Mouse (Mus musculus) skeletal muscle tissue, postnatal 0 days (tissue): ENCODE data around the gene Ggt5. TPM values are rescaled to one million over a fixed set of nuclear protein-coding genes. Genes with fewer than 3 reads are reported as not detected.

Source experiments
- polyA plus RNA-seq: library from polyadenylated mRNA; unstranded; fragments of >200 nt; fragmentation: Nextera tagmentation; extraction: Ambion mirVana; gene quantifications from 2 replicates; pipeline ENCODE4 v1.2.1, GENCODE M21; 2015

Ggt5 gene
- polyA plus RNA-seq: 7.3 and 9.4 TPM in 2 replicates

DNA sequence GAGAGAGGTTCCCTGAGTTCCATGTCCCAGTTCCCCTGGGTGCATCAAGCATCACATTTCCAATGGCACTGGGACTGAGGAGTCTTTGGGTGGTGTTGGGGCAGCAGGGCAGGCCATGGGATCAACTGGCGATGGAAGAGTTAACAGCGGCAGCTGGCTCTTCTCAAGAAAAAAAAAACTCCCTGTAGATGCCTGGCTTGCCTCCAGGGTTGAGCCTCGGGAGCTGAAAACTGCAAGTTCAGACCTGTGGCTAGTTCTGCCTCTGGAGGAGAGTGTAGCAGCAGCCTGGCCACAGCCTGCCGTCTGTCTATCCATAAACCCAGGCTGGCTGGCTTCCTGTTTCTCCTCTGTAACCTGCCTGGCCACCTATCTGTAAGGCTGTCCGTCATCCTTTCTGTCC lies at the start of gene Ggt5:
TSS of gene Ggt5 (plus strand) at position 212 of the 400 bp plus-strand sequence.

DNA sequence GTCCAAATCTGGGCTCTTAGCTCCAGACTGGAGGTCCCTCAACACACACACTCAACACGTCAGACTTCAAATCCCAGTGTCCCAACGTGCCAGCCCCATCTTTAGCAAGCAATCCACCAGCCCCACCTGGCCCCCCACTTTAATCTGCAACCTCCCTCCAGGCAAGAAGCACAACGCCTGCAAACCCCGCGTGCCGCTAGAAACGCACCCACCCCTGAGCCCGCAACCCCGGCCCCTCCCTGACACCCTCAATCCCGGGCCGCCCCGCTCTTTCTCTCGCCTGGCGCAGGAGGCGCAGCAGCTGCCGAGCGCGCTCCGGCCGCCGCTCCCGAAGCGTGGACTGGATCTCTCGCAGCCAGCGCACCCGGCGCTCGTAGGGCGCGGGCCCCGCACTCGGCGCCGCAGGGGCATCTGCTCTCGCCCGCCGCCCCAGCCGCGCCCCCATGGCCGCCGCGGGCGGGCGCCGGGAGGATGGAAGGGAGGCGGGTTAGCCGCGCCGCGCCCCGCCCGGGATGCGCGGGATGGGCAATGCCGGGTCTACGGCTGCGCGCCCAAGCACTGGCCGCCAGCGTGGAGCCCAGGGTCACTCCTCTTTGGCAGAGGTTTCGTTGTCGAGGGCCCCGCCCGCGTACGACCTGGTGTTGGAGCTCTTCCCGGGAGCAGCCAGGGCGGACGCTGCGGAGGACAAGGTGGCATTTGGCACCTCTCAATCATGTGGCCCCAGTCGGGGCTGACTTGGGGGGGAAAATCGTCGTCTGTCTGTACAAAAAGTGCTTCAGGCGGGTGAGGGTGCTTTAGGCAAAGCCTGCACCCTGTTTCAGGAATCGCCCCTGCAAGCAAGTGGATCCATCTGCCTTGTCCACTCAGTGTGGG lies 29.2 kb upstream of the Ggt5 start, which contains the start of gene Lrrc75b:
TSS of gene Lrrc75b (minus strand) at position 655 of the 873 bp plus-strand sequence.

DNA sequence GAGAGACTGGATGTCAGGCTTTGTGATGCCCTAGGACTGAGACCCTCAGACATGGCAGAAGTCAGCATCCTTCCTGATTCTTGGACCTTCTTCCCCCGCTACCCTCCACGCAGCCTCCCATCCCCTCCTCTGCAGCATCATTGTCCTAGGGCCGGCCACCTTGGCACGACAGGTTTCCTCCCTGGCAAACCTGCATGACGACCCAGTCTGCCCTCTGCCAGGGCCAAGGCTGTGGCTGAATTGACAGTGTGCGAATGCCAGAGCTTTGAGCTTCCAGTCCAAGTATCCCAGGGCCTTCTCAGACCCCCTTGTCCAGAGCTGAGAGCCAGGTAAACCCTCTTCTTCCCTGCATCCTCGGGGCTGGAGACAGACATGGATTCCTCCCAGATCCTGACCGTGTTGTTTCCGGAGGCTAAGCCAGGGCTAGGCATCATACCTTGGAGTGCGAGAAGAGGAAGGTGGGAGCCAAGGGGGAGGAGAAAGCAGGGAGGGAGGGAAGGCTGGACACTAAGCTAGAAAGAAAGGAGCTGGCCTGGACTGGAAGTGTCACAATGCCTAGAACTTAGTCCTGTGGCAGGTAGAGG lies 28.0 kb upstream of the Ggt5 start, which contains the start of gene Ggt1:
TSS of gene Ggt1 (plus strand) at position 534 of the 584 bp plus-strand sequence.

DNA sequence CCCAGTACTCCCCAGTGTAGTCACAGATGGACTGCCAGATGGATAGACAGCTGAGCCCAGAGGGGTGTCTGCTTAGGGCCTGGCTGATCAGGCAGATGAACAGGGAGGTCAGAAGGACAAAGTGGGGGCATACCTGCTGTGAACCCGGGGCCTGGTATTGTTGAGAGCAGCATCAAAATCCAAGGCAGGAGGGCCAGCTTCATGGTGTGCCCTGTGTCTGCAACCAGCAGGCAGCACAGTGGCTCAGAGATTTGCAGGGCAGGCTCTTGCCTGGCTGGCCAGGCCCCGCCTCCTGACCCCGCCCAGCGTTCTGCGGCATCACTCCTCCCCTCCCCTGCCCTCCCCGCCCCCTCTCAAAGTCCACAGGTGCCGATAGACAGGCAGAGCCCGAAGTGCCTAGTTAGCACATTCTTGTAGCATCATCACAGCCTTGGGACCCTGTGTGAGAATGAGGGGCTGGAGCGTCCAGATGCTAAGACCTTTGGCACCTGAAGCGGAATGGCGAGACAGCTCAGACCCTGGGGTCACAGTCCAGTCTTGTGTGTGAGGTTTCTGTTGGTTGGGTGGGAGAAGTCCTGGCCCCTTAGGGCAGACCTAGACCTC lies 54.7 kb downstream of the Ggt5 start, which contains the start of gene Susd2:
TSS of gene Susd2 (minus strand) at position 268 of the 603 bp plus-strand sequence.

Other genes starting within 250 kb of the Ggt5 start
- 0.18 and 0.22 TPM in 2 replicates for gene Upb1, start 188.2 kb upstream of the Ggt5 start, polyA plus RNA-seq
- 59.6 and 80.7 TPM in 2 replicates for gene Snrpd3, start 71.8 kb upstream of the Ggt5 start, polyA plus RNA-seq
- 20.8 and 23.3 TPM in 2 replicates for gene Gucd1, start 71.4 kb upstream of the Ggt5 start, polyA plus RNA-seq
- gene Lrrc75b, start 29.0 kb upstream of the Ggt5 start, polyA plus RNA-seq: 0.46 TPM in 2 replicates
- not detected in 2 replicates for gene Ggt1, start 27.7 kb upstream of the Ggt5 start, polyA plus RNA-seq
- gene Susd2, start 54.7 kb downstream of the Ggt5 start, polyA plus RNA-seq: 4.9 and 5.1 TPM in 2 replicates
- 15.4 and 17.0 TPM in 2 replicates for gene Cabin1, start 175.0 kb downstream of the Ggt5 start, polyA plus RNA-seq
- gene Ddt, start 184.1 kb downstream of the Ggt5 start, polyA plus RNA-seq: 53.2 and 61.3 TPM in 2 replicates
- gene Gm20441, start 191.6 kb downstream of the Ggt5 start, polyA plus RNA-seq: not detected in 2 replicates
- 4.5 and 5.3 TPM in 2 replicates for gene Gstt3, start 192.1 kb downstream of the Ggt5 start, polyA plus RNA-seq
- 8.6 and 8.9 TPM in 2 replicates for gene Gstt1, start 209.2 kb downstream of the Ggt5 start, polyA plus RNA-seq
- not detected in 2 replicates for gene Gstt4, start 233.2 kb downstream of the Ggt5 start, polyA plus RNA-seq
- 9.9 and 11.9 TPM in 2 replicates for gene Gstt2, start 248.1 kb downstream of the Ggt5 start, polyA plus RNA-seq